Mouse (Mus musculus): ENCODE results near the gene Bola2.

GRCm38 (mm10) chr7:126665269-126665668 is 29.9 kb upstream of the Bola2 start:
- no peak for TF ChIP-seq CTCF (conservative IDR thresholded peaks at IDR 0.05; ENCODE audit: insufficient read depth, insufficient read length, low read depth, low read length)
- TF ChIP-seq POLR2A (IDR thresholded peaks at IDR 0.05; ENCODE audit: low read depth, low read length): no peak

All from kidney, adult 2 months (tissue).